Mouse (Mus musculus) layer of hippocampus, adult 8-10 months (tissue): ENCODE measurements at regions not wholly inside any gene's neighbourhood (a gene's known extent, or its start where the extent isn't known, plus 50 kb on each side); places are given as distances from the start of the nearest gene placed in this dataset.

Experiments
- DNase-seq, 2 experiments: peaks; one replicate each; pipeline ENCODE4 v3.0.0; 2022; ENCODE audit warnings: low spot score in 2 of 2

DNA sequence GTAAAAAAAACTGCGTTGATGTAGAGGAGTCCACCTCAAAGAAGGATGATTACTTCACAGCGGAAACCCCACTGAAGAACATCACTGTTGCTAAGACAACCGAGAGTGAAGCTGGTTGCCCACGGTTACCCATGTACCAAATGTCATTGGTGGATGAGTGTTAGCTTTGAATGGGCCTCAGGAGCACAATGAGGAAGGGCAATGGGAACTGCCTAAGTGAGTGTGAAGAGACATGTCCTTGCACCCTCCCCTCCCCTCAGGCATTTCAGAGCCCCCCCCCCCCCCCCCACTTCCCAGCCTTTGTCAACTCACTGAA lies 96.1 kb upstream of the Chd2 start:
- peak; percentile 33 to 51 for DNase-seq

GRCm38 (mm10) chr7:73637101-73637809 lies 95.6 kb upstream of the Chd2 start:
- DNase-seq, result no peak

DNA sequence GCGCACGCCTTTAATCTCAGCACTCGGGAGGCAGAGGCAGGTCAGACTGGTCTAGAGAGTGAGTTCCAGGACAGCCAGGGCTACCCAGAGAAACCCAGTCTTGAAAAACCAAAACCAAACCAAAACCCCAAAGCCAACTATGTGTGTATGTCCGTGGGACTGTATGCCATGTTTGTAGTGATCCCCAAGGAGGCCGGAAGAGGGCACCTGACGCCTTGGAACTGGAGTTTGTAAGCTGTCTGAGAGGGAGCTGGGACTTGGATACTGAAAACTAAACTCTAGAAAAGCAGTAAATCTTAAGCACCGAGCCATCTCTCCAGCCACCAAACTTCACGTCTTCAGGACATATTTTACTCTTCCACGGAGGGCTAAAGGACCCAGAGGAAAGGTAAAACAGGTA lies 93.8 kb upstream of the Chd2 start:
- no peak for DNase-seq

DNA sequence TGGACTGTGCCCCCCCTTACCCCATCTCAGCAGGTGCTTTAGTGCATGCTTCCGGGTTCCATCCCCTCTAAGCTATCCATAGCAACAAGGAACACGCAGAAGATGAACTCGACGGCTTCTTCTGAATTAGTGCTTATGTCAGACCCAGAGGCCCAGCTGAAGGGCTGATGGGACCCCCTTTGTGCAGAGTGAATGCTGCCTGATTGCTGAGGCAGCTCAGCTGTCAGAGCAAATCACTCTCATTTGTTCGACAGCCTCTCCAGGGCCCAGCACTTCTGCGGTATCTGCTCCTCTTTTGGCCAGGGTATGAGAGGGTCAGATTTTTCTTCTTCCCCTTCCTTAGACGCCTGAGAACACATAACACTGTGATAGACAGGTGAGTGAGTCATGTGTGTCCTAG lies 89.2 kb upstream of the Chd2 start:
- no peak for DNase-seq

- DNase-seq, result no peak
Observed at GRCm38 (mm10) chr7:73629182-73629581, 87.6 kb upstream of the Chd2 start.

DNA sequence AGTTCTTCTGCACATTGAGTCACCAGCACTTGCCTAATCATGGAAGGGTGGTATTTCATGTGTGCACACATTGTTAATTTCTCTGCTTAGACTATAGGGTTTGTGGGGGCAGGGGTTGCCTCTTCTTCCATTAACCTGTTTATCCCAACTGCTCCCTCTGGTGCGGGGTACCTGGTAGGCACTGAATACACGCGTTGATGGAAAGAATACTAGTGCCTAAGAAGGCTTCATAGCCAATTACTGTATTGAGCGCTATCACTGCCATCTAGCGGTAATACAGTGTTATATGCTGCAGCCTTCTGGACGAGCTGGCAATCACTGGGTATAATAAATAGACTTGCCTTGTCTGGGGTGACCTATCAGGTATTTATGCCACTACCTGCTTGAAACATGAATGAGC lies 86.4 kb upstream of the Chd2 start:
- DNase-seq, result peak; percentile 70 to 73

GRCm38 (mm10) chr7:73626291-73626690 lies 84.7 kb upstream of the Chd2 start:
- DNase-seq, result no peak

GRCm38 (mm10) chr7:73625651-73626050 lies 84.0 kb upstream of the Chd2 start:
- DNase-seq, result no peak

- DNase-seq, result no peak
Observed at GRCm38 (mm10) chr7:73624992-73625391, 83.4 kb upstream of the Chd2 start.

- DNase-seq, result no peak
Observed at GRCm38 (mm10) chr7:73624093-73624600, 82.5 kb upstream of the Chd2 start.

DNA sequence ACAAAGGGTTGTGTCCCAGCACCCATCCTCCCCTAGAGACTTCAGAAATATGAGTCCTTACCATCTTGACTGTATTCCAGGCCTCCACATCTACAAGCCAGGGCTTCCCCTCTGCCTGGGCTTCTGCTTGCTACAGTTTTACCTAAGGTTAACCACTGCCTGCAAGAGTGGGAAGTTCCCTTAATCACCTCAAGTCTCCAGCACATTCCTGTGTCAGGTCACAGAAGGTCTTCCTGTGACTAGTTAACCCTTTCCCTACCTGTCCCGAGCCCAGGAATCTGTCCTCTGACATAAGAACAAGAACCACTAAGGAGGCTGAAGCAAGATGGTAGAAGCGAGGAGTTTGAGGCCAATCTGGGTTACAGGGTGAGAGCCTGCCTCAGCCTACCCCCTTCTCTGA lies 80.8 kb upstream of the Chd2 start:
- DNase-seq, result no peak

GRCm38 (mm10) chr7:73620341-73620740 lies 78.7 kb upstream of the Chd2 start:
- no peak for DNase-seq

- DNase-seq, result no peak
Observed at GRCm38 (mm10) chr7:73618758-73619416, 77.3 kb upstream of the Chd2 start.

DNA sequence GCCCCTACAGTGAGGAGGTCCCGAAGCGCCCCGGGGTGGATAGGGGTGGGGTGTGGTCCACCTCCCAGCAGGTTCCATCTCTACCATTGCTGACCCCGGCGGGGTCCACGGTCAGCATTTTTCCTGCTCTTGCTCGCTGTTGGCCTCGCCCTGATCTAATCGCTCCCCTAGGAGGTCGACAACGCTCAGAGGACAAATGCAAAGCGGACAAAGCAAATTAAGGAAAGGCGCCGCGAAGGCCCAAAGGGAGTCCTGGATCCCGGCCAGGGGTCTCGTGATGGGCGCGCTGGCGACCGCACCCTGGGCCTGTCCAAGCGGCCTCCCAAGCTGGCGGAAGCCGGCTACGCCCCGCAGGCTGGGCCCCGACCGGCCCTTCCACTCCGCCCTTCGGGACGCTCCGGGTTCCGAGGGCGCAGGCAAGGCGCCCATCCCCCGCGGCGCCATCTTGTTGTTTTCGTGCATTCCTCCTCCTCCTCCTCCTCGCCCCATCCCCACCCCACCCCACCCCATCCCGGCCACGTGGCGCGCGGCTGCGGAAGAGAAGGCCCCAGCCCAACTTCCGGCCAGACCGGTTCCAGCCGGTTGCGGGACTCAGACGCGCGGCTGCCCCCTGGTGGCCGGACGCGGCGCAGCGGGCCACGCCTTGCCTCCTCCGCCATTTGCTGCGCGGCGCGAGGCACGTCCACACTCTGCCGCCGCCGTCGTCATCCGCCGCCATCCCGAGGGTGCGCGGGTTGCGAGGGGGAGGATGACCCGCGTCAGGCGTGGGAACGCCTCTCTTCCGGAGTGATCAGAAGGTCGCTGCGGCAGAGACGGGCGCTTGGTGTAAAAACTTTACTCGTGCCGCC lies 76.5 kb upstream of the Chd2 start:
- DNase-seq, result peak; percentile 95 to 99

- DNase-seq, result peak; percentile 39 to 43
Observed at GRCm38 (mm10) chr7:73616971-73617906, 75.6 kb upstream of the Chd2 start.

DNA sequence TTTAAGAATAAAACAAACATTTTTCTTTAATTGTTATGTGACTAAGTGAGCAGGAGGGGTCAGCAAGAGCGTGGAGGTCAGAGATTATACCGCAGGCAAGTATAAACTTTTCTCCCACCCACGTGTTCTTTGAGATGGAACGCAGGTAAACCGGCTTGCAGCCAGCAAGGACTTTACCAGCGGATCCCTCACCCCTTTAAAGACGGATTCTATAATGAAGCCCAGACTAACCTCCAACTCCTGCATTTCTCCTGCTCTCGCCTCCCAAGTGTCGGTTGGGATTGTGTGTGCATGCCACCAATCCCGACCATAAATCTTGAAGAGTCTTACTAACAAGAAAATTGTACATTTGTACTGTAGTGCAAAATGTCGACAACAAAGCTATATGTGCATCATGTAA lies 74.4 kb upstream of the Chd2 start:
- DNase-seq, result no peak

DNA sequence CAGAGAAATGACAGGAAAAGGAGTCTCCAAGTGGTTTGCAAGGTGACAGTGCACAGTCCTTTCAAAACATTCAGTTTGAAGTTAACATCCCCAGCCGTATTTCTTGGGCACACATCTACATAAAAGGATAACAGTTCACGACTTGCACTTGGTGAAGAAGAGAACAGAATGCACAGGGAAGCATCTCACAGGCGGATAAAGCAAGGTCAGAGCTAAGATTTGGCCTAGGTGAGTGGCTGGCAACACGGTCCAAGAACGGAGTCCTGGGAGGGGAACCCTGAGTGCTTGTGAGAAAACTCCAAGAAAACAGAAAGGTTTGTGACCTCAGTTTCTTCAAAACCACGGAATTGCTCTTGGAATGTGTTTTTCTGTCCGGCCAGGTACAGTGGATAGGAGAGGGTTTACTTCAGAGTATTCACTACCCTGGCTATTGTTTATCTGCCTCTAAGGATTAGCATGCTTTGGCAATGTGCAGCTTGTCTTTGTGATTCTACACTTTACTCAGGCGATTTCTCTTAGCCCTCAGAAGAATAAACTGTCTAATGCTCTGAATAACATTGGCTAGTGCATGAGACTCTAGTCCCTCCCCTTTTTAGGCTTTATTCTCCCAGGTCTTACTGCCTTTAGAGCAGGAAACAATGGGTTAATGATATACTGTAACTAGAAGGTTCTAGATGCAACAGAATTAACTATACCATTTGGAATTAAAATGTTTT lies 73.4 kb upstream of the Chd2 start:
- DNase-seq, result no peak

GRCm38 (mm10) chr7:73614341-73614740 lies 72.7 kb upstream of the Chd2 start:
- no peak for DNase-seq

DNA sequence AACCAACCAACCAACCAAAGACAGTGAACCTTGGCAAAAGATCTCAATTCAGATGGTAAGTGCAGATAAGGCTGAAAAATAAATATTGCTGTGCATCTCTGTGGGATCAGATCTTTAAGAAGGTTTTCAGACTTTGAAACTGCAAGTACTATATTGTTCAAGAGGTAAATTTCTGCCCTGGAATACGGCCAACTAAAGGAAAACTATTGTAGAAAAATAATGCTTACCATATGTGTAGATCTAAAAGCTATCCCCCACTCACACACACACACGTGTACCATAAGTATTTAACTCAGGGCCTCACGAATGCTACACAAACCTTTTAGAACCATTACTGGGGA lies 71.1 kb upstream of the Chd2 start:
- DNase-seq, result no peak

DNA sequence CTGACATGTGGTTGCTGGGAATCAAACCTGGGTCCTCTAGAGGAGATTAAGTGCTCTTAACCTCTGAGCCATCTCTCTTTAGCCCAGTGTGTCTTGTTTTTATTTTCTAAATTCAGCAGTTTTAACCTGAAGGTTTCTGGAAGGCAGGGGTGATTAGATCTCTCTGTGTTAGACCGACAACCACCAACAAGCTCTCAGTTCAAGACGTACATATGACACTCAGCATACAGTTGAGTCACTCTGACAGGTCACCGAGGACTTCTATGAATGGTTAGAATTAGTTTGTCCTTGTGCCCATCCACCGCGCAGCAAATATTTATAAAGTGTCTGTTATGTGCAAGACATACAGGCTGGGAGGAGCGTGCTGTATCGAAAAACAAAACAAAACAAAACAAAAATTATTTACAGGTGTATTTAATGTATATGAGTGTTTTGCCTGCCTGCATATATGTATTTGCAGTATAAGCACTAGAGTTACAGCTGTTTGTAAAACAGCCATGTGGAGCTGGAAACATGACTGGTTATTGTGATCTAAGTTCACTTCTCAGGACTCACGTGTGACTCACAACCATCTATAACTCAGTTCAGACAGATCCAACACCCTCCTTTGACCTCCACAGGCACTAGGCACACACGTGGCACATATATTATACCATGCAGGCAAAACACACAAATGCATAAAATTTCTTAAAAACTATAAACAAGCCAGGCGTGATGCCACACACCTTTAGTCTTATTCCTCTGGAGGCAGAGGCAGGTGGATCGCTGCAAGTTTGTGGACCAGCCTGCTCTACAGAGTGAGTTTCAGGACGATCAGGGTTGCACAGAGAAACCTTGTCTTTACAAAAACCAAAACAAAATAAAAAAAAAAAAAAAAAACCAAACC lies 70.5 kb upstream of the Chd2 start:
- no peak for DNase-seq
